Mouse (Mus musculus): ENCODE measurements around the gene Pkd1. TPM values are rescaled to one million over a fixed set of nuclear protein-coding genes. Genes with fewer than 3 reads are reported as not detected.

Pkd1 gene
- polyA plus RNA-seq, 1 experiment from 2014 or later, result 12.9 TPM

GRCm38 (mm10) chr17:24558600-24559099, 9.0 kb downstream of the Pkd1 start:
- ATAC-seq, result peak; percentile 74
- Histone ChIP-seq H3K36me3 (ENCODE audit: control insufficient read depth, insufficient read depth, low read length) (no peaks in the 10 kb centered on the region), H3K4me2 (ENCODE audit: low read length) (0 out of 2 replicates have a peak overlapping the region, but pooled peaks have one; percentile 19), H3K9ac (ENCODE audit: low read length) (no peak overlapping the region), H3K27me3 (replicated peaks; ENCODE audit: control insufficient read depth, insufficient read depth, low read length) (no peaks in the 10 kb centered on the region), H3K4me3 (ENCODE audit: low read depth, low read length) (no peak overlapping the region), H3K27ac (ENCODE audit: low read depth, low read length) (peak overlapping the region; percentile 50), H3K4me1 (ENCODE audit: control insufficient read depth, insufficient read depth, low read length) (peaks cover 19% of the 10 kb centered on the region), H3K9me3 (replicated peaks; ENCODE audit: control insufficient read depth, low read length) (no peaks in the 10 kb centered on the region)
- WGBS, result 11% methylated on average over 4 of the region's 4 CpGs
- peak; percentile 70 for DNase-seq (ENCODE audit: low spot score)

- DNase-seq (ENCODE audit: low spot score) (peak; percentile 7), ATAC-seq (peak; percentile 50)
- Histone ChIP-seq H3K4me3 (ENCODE audit: low read depth, low read length) (no peak overlapping the region), H3K9ac (ENCODE audit: low read length) (no peak overlapping the region), H3K4me2 (ENCODE audit: low read length) (0 out of 2 replicates have a peak overlapping the region, but pooled peaks have one; percentile 19), H3K36me3 (ENCODE audit: control insufficient read depth, insufficient read depth, low read length) (no peaks in the 10 kb centered on the region), H3K27me3 (replicated peaks; ENCODE audit: control insufficient read depth, insufficient read depth, low read length) (no peaks in the 10 kb centered on the region), H3K27ac (ENCODE audit: low read depth, low read length) (peak overlapping the region; percentile 50), H3K9me3 (replicated peaks; ENCODE audit: control insufficient read depth, low read length) (no peaks in the 10 kb centered on the region), H3K4me1 (ENCODE audit: control insufficient read depth, insufficient read depth, low read length) (peaks cover 19% of the 10 kb centered on the region)
- 34% methylated on average over 3 of the region's 3 CpGs for WGBS
Observed at GRCm38 (mm10) chr17:24559146-24559545, 9.5 kb downstream of the Pkd1 start.

- H3K4me2 ChIP-seq (ENCODE audit: low read length), result no peak overlapping the region
- no peak for ATAC-seq
- no peaks in the 10 kb centered on the region for H3K9me3 ChIP-seq (replicated peaks; ENCODE audit: control insufficient read depth, low read length)
- H3K9ac ChIP-seq (ENCODE audit: low read length), result no peak overlapping the region
- peaks cover 19% of the 10 kb centered on the region for H3K4me1 ChIP-seq (ENCODE audit: control insufficient read depth, insufficient read depth, low read length)
- no peaks in the 10 kb centered on the region for H3K27me3 ChIP-seq (replicated peaks; ENCODE audit: control insufficient read depth, insufficient read depth, low read length)
- no peak overlapping the region for H3K4me3 ChIP-seq (ENCODE audit: low read depth, low read length)
- no peak overlapping the region for H3K27ac ChIP-seq (ENCODE audit: low read depth, low read length)
- peaks cover 6% of the 10 kb centered on the region; the same call in 1 of the 2 replicates for H3K36me3 ChIP-seq (ENCODE audit: control insufficient read depth, insufficient read depth, low read length)
- no peak for DNase-seq (ENCODE audit: low spot score)
- 90% methylated on average over 5 of the region's 5 CpGs for WGBS
Observed at GRCm38 (mm10) chr17:24560301-24561028, 10.8 kb downstream of the Pkd1 start.

GRCm38 (mm10) chr17:24561592-24561991, 12.0 kb downstream of the Pkd1 start:
- no peak overlapping the region for H3K27ac ChIP-seq (ENCODE audit: low read depth, low read length)
- H3K4me1 ChIP-seq (ENCODE audit: control insufficient read depth, insufficient read depth, low read length), result peaks cover 19% of the 10 kb centered on the region
- no peak overlapping the region for H3K4me2 ChIP-seq (ENCODE audit: low read length)
- H3K9me3 ChIP-seq (replicated peaks; ENCODE audit: control insufficient read depth, low read length), result no peaks in the 10 kb centered on the region
- ATAC-seq (no peak), DNase-seq (ENCODE audit: low spot score) (no peak)
- no peak overlapping the region for H3K4me3 ChIP-seq (ENCODE audit: low read depth, low read length)
- H3K9ac ChIP-seq (ENCODE audit: low read length), result no peak overlapping the region
- H3K27me3 ChIP-seq (replicated peaks; ENCODE audit: control insufficient read depth, insufficient read depth, low read length), result no peaks in the 10 kb centered on the region
- 91% methylated on average over 2 of the region's 2 CpGs for WGBS
- peaks cover 16% of the 10 kb centered on the region; the same call in 1 of the 2 replicates for H3K36me3 ChIP-seq (ENCODE audit: control insufficient read depth, insufficient read depth, low read length)

- H3K27me3 ChIP-seq (replicated peaks; ENCODE audit: control insufficient read depth, insufficient read depth, low read length), result no peaks in the 10 kb centered on the region
- no peak overlapping the region for H3K4me2 ChIP-seq (ENCODE audit: low read length)
- ATAC-seq (no peak), DNase-seq (ENCODE audit: low spot score) (no peak)
- no peak overlapping the region for H3K9ac ChIP-seq (ENCODE audit: low read length)
- H3K4me1 ChIP-seq (ENCODE audit: control insufficient read depth, insufficient read depth, low read length), result peaks cover 10% of the 10 kb centered on the region
- H3K36me3 ChIP-seq (ENCODE audit: control insufficient read depth, insufficient read depth, low read length), result peaks cover 16% of the 10 kb centered on the region; the same call in 1 of the 2 replicates
- H3K9me3 ChIP-seq (replicated peaks; ENCODE audit: control insufficient read depth, low read length), result no peaks in the 10 kb centered on the region
- H3K27ac ChIP-seq (ENCODE audit: low read depth, low read length), result no peak overlapping the region
- WGBS, result 87% methylated on average over 5 of the region's 5 CpGs
- no peak overlapping the region for H3K4me3 ChIP-seq (ENCODE audit: low read depth, low read length)
Observed at GRCm38 (mm10) chr17:24563638-24564037, 14.0 kb downstream of the Pkd1 start.

GRCm38 (mm10) chr17:24564422-24564821, 14.8 kb downstream of the Pkd1 start:
- Histone ChIP-seq H3K4me3 (ENCODE audit: low read depth, low read length) (no peak overlapping the region), H3K4me1 (ENCODE audit: control insufficient read depth, insufficient read depth, low read length) (peaks cover 2% of the 10 kb centered on the region), H3K27me3 (replicated peaks; ENCODE audit: control insufficient read depth, insufficient read depth, low read length) (no peaks in the 10 kb centered on the region), H3K27ac (ENCODE audit: low read depth, low read length) (no peak overlapping the region), H3K4me2 (ENCODE audit: low read length) (no peak overlapping the region), H3K36me3 (ENCODE audit: control insufficient read depth, insufficient read depth, low read length) (peaks cover 21% of the 10 kb centered on the region; the same call in 1 of the 2 replicates), H3K9ac (ENCODE audit: low read length) (no peak overlapping the region), H3K9me3 (replicated peaks; ENCODE audit: control insufficient read depth, low read length) (no peaks in the 10 kb centered on the region)
- DNase-seq (ENCODE audit: low spot score) (no peak), ATAC-seq (no peak)
- 91% methylated on average over 4 of the region's 4 CpGs for WGBS

GRCm38 (mm10) chr17:24565092-24565491, 15.5 kb downstream of the Pkd1 start:
- no peak overlapping the region for H3K4me2 ChIP-seq (ENCODE audit: low read length)
- ATAC-seq (no peak), DNase-seq (ENCODE audit: low spot score) (no peak)
- H3K4me3 ChIP-seq (ENCODE audit: low read depth, low read length), result no peak overlapping the region
- H3K9me3 ChIP-seq (replicated peaks; ENCODE audit: control insufficient read depth, low read length), result no peaks in the 10 kb centered on the region
- 90% methylated on average over 3 of the region's 3 CpGs for WGBS
- H3K4me1 ChIP-seq (ENCODE audit: control insufficient read depth, insufficient read depth, low read length), result no peaks in the 10 kb centered on the region
- peaks cover 28% of the 10 kb centered on the region for H3K36me3 ChIP-seq (ENCODE audit: control insufficient read depth, insufficient read depth, low read length)
- H3K9ac ChIP-seq (ENCODE audit: low read length), result no peak overlapping the region
- no peaks in the 10 kb centered on the region for H3K27me3 ChIP-seq (replicated peaks; ENCODE audit: control insufficient read depth, insufficient read depth, low read length)
- no peak overlapping the region for H3K27ac ChIP-seq (ENCODE audit: low read depth, low read length)

GRCm38 (mm10) chr17:24565792-24566191, 16.2 kb downstream of the Pkd1 start:
- DNase-seq (ENCODE audit: low spot score), result no peak
- Histone ChIP-seq H3K27me3 (replicated peaks; ENCODE audit: control insufficient read depth, insufficient read depth, low read length) (no peaks in the 10 kb centered on the region), H3K4me1 (ENCODE audit: control insufficient read depth, insufficient read depth, low read length) (no peaks in the 10 kb centered on the region), H3K36me3 (ENCODE audit: control insufficient read depth, insufficient read depth, low read length) (peaks cover 34% of the 10 kb centered on the region), H3K9ac (ENCODE audit: low read length) (no peak overlapping the region), H3K27ac (ENCODE audit: low read depth, low read length) (0 out of 2 replicates have a peak overlapping the region, but pooled peaks have one; percentile 7), H3K4me3 (ENCODE audit: low read depth, low read length) (no peak overlapping the region), H3K9me3 (replicated peaks; ENCODE audit: control insufficient read depth, low read length) (no peaks in the 10 kb centered on the region), H3K4me2 (ENCODE audit: low read length) (no peak overlapping the region)
- no peak for ATAC-seq
- WGBS, result 65% methylated on average over 3 of the region's 3 CpGs
